Mouse (Mus musculus) liver, adult (tissue): ENCODE results near the gene Ppdpf.

Experiments used
- GATA4 ChIP-seq: IDR thresholded peaks from 2 replicates; pipeline ENCODE4 v1.6.1; 2014; ENCODE audit warnings: mild to moderate bottlenecking, low read length; ENCODE audit not compliant: insufficient replicate concordance

The Ppdpf gene

DNA sequence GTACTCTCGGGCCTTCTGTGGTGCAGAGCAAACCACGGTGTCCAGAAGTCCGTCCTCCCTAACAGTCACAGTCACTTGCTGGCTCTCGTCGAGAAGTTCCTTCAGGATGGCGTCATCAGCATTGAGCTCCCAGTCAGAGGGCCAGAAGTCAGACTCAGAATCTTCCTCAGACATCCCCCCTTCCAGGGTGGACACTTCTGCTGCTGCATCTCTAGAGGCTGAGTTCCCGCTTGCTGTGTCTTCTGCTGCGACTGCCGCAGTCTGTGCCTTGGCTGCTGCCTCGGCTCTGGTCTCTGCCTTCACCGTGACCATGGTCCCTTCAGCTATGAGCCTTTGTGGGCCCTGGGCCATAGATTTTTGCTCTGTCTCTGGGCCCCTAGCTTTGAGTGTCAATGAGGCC lies 47.6 kb downstream of the Ppdpf start:
- TF ChIP-seq GATA4, result no peak

DNA sequence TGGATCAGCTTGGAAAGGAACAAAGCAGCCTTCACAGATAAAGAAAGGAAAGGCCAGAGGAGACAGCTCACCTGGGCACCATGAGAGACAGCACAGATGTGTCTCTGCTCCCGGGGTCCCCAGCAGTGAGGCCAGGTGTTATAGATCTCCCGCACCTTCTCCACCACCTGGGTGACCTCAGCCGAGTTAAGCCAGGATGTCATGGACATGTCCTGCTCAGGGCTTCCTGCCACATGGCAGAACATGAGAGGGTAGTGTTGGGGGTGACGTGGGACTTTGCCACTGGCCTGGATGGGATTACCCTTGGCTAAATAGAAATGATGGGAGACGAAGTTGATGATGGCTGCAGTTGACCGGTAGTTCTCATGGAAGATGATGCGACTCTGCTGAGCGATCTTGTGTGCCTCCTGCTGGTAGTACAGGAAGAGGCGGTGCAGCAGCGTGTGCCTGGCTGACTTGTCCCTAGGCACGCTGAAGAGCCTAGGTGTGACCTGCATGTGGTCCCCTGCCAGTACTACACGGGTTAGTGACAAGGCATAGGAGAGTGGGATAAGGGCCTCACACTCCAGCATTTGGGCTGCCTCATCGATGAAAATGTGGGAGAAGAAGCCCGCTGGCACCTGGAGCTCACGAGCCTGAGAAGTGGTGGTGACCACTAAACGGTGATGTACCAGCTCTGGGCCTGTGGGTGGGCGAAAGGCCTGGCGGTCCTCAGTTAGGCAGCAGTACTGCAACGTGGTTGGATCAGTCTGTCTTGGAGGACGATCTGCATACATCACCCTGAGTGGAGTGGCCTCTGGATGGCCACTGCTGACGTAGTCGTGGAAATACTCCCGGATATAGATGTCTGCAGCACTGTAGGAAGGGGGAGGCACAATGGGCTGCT lies 48.9 kb downstream of the Ppdpf start:
- no peak for TF ChIP-seq GATA4

DNA sequence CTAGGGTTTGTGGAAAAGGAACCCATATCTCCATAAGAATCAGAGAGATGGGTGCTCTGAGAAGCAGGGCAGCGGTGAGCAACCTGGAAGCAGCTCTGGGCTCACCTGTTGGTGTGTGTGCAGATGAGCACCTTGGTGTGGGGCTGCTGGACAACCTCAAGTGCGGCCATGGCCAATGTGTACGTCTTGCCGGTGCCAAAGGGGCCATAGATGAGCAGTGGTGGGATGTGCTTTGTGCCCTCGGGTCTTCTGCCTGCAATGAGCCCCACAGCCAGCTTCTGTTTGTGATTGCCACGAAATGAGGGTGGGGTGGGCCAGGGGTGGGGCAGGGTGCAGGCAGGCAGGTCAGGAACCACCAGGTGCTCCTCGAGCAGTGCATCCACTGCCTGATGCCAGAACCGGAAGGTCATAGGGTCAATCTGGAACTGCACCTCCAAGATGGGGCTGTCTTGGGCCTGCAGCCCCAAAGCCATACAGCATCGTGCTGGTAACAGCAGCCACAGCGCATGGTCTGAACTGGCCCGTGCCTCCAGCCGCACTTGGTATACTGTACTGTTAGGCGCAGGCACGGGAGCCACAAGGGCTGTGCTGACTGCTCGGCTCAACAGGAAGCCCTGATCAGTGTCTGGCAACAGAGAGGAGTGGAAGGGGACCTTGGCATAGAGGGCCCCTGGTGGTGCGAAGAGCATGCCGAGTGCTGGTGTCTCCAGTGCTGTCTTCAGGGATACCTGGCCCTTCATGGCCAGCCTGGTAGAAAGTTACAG lies 50.4 kb downstream of the Ppdpf start:
- no peak for TF ChIP-seq GATA4

DNA sequence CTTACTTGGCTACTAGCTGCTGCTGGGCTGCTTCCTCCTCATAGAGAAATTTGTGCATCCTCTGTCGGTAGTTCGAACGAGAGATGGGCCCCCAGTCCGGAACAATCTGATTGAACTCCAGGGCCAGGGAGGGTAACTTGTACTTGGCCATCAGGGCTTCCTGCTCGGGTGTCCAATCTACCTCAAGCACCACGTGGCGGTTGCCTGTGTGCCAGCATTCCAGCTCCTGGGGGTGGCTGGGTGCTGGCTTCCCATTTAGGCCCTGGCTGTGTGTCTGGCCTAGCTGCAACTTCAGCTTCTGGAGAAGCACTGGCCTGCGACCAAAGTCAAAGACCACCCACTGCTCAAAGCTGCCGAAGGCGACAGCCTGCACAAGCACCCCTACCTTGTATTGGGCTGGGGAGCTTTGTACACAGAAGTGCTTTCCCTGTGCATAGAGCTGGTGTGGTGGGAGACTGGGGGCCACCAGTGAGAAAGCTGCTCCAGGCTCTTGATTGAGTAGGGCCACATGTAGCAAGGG lies 51.1 kb downstream of the Ppdpf start:
- TF ChIP-seq GATA4, result no peak
